Mouse (Mus musculus) ES-E14 (cell line): ENCODE measurements around the gene Smok2a. TPM values are rescaled to one million over a fixed set of nuclear protein-coding genes. Genes with fewer than 3 reads are reported as not detected.
"Not testable (repeated sequence)": the region's sequence is repeated elsewhere in the genome, so short reads cannot be mapped to it uniquely, and the experiment has no call there.

Source experiments
- DNase-seq: peaks from one replicate; pipeline ENCODE4 v3.0.0-alpha.2; 2013; ENCODE audit warnings: low read depth, low spot score
- H3K27ac ChIP-seq: 2 replicates; pipeline ENCODE4 v1.5.1; 2012; ENCODE audit warnings: low read depth, mild to moderate bottlenecking, low read length, moderate library complexity, mixed read lengths; ENCODE audit not compliant: poor library complexity, insufficient read depth, severe bottlenecking
- H3K36me3 ChIP-seq: 2 replicates; pipeline ENCODE4 v1.6.1; 2012; ENCODE audit warnings: mild to moderate bottlenecking, low read length, moderate library complexity, mixed read lengths; ENCODE audit not compliant: control insufficient read depth, poor library complexity, insufficient read depth, severe bottlenecking
- H3K4me1 ChIP-seq, 2 experiments: fragments of 150-350 bp in 1 of 2; sonication (generic) in 1 of 2; 2 replicates each; pipeline ENCODE4 v1.6.1; 2012; ENCODE audit warnings: low read length in 2 of 2, mild to moderate bottlenecking in 1 of 2, mixed read lengths in 1 of 2; ENCODE audit not compliant: control insufficient read depth in 2 of 2, insufficient read depth in 2 of 2, poor library complexity in 1 of 2
- H3K4me3 ChIP-seq, 2 experiments: fragments of 150-350 bp in 1 of 2; sonication (generic) in 1 of 2; 2 replicates each; pipeline ENCODE4 v1.5.1; 2012; ENCODE audit warnings: low read length in 2 of 2, low read depth in 1 of 2, mild to moderate bottlenecking in 1 of 2, mixed read lengths in 1 of 2; ENCODE audit not compliant: insufficient read depth in 1 of 2, poor library complexity in 1 of 2, severe bottlenecking in 1 of 2
- H3K9ac ChIP-seq: 2 replicates; pipeline ENCODE4 v1.6.1; 2012; ENCODE audit warnings: low read depth, mild to moderate bottlenecking, low read length, mixed read lengths; ENCODE audit not compliant: poor library complexity, insufficient read depth, severe bottlenecking
- H3K9me3 ChIP-seq: fragments of 150-350 bp; sonication (generic); 2 replicates; pipeline ENCODE4 v1.6.1; 2012; ENCODE audit warnings: low read depth, mild to moderate bottlenecking, low read length; ENCODE audit not compliant: control insufficient read depth, insufficient read depth
- in situ Hi-C, 2 experiments: fragments of 600-800 bp; cut with MboI; formaldehyde crosslinking; loops; one replicate each; pipeline ENCODE4 v1.15.1; 2025; ENCODE audit warnings: low sequenced_read_pairs in 2 of 2, inconsistent platforms in 1 of 2; ENCODE audit not compliant: unreplicated experiment in 2 of 2
- total RNA-seq: library from RNA; depleted of rRNA; stranded (reverse); fragments of 300-350 nt; gene quantifications from 2 replicates; pipeline ENCODE4 v1.2.3, GENCODE M21; 2012

Smok2a gene
- total RNA-seq, 1 experiment = not detected

DNA sequence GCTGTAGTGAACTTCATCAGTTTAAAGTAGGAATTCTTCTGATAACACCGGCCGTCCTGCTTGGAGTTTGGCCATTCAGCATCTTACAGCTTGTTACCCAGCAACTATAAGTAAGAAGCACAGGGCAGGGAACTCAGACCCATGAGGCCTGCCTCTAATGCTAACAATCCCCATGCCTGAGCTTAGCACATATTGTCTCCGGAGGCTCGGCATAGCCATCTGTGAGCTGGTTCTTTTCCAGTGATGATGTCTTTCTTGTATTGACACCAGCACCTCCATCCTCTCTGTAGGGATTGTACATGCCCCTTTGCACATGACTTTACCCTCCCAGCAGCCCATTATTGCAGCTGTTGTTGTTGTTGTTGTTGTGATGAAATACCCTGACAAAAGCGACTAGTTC is 36.5 kb upstream of the Smok2a start:
- H3K9ac ChIP-seq, DNase-seq, in situ Hi-C loops, H3K9me3 ChIP-seq, H3K4me3 ChIP-seq, H3K36me3 ChIP-seq, H3K27ac ChIP-seq, H3K4me1 ChIP-seq: not testable (repeated sequence)

DNA sequence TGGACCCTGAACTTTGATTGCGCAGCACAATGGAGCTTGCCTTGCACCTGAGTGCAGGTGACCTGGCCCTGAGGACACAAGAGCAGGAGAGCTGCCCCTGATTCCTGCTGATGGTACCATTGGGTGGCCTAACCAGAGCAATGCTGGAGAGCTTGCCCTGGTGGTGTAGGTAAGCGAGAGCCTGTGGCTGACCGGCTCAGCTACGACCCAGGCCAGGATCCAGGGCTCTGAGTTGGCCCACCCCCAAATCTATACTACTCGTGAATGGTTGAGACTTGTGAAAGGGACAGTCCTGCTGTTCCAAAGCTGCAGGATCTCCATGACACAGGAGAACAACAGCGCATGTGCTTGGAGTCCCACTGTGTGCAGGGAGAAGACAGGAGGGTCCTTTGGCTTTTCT is 34.4 kb upstream of the Smok2a start:
- DNase-seq, in situ Hi-C loops, H3K36me3 ChIP-seq, H3K27ac ChIP-seq, H3K9me3 ChIP-seq, H3K9ac ChIP-seq, H3K4me1 ChIP-seq, H3K4me3 ChIP-seq: not testable (repeated sequence)

DNA sequence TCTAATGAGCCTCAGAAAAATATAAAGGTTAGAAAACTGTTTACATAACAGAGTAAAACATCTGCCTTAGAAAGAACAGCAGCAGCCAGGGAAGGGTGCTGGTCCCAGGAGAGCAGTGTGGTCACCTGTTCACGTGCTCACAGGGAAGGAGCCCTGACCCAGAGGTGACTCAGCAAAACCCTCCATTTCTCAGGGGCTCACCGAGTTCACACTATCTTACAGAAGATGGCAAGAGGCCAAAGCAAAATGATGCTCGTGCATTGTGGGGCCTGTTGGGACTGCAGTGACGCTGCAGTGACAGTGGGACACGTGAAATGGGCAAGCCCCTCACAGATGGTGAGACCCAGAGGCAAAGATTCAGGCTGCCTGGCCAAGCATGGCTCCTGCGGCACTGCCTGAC is 33.4 kb upstream of the Smok2a start:
- H3K9me3 ChIP-seq, DNase-seq, H3K36me3 ChIP-seq, H3K27ac ChIP-seq, H3K4me3 ChIP-seq, H3K9ac ChIP-seq, H3K4me1 ChIP-seq, in situ Hi-C loops: not testable (repeated sequence)

DNA sequence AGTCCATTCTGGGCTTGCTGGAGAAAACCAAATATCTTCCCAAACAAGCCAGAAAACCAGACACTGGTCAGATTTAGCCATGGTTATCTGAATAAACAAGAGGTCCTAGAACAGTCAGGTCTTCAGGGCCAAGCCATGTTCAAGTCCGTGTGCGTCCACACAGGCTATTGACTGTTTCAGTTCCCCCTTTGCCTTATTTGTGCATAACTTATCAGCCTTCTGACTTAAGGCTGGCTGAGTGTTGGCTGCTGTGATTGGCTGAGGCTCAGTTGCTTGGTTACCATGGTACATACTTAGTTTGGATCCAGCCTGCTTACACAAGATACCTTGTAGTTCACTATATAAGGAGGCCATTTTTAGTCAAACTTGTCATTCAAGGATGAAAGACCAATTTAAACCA is 32.1 kb upstream of the Smok2a start:
- H3K36me3 ChIP-seq, H3K27ac ChIP-seq, H3K9me3 ChIP-seq, H3K4me3 ChIP-seq, H3K9ac ChIP-seq, DNase-seq, in situ Hi-C loops, H3K4me1 ChIP-seq: not testable (repeated sequence)

DNA sequence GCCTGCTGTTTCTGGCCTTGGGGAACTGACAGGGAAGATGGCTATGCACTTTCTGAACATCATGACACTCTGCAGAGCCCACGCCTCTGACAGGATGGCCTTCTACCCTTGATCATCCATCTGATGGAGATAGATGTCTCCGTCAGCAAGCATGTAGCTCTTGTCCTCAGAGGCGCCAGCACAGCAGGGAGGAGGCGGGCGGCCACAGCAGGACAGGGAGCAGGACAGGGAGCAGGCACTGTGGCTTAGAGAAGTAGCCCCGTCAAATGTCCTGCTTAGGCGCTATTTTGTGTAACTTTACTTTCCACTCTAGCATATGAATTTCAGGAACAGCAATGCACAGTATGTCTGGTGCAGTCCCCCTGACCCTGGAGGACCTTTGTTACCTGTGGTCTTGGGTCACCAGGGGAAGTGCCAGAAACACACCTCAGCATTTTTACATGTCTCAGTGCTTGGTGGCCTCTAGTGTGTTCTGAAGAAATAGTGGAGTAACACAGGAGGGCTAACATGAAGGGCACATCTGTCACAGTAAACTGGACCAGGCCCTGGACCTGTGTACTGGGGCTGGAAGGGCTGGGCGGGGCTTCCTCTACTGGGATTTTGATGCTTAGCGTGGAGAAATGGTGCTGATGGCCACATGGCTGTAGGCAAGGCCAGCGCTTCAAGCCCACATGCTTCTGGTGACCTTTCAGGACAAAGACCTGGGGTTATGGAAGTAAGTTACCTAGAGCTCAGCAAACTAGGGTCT is 30.0 kb upstream of the Smok2a start:
- H3K27ac ChIP-seq, H3K4me3 ChIP-seq, H3K36me3 ChIP-seq, H3K9me3 ChIP-seq, in situ Hi-C loops, H3K9ac ChIP-seq, H3K4me1 ChIP-seq, DNase-seq: not testable (repeated sequence)

DNA sequence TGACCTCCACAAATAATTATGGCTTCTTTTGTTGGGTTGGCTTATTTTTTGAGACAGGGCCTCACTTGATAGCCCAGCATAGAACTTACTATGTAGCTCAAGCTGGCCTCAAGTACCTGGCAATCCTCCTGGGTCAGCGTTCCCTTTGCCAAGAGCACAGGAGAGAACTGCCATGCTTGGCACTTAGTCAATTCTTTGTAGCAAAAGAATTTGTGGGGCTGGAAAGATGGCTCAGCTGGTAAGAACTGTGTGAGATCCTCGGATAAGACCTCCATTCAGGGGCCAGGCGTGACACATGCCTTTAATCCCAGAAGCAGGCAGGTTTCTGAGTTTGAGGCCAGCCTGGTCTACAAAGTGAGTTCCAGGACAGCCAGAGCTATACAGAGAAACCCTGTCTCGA is 24.5 kb upstream of the Smok2a start:
- H3K36me3 ChIP-seq, H3K9me3 ChIP-seq, DNase-seq, H3K27ac ChIP-seq, H3K4me3 ChIP-seq, H3K9ac ChIP-seq, H3K4me1 ChIP-seq, in situ Hi-C loops: not testable (repeated sequence)

DNA sequence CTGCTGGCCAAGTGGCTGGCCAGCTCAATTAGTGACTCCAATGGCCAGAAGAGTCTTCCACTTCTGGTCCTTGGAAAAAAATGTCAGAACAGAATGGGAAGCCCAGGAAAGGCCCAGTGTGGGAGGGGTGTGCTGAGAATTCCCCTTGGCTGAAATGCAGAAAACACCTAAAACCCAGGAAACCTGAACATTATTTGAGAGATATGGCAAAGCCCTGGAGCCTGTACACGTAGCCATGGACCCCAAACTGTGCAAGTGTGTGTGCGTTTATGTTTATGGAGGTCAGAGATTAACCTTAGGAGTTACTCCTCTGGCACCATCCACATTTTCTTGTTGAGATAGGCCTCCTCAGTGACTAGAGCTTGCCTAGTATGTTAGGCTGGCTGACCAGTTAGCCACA is 22.2 kb upstream of the Smok2a start:
- H3K4me3 ChIP-seq, in situ Hi-C loops, H3K36me3 ChIP-seq, H3K9me3 ChIP-seq, H3K27ac ChIP-seq, H3K9ac ChIP-seq, H3K4me1 ChIP-seq, DNase-seq: not testable (repeated sequence)

DNA sequence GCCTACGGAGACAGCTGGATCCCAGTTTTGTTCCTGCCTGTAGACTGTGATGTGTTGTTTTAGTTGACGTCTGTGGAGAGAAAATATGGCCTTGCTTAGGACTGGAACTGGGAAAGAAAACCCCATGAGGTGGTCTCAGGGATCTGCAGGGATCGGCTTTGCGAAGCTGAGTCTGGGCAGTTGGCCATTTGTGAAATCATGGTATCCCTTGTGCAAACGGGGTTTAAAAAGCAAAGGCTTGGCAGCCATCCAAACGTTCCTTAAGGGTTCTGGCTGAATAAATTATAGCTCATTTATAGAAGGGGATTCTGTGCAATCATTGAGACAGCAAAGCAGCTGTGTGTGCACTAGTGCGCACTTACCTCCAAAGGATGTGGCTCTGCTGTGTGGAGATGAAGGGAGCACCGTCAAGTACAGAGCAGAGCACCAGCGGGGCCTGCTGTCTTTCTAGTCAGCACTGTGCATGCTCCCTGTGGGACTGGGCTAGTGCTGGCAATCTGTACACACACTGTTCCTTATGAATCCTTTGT is 21.0 kb upstream of the Smok2a start:
- H3K4me1 ChIP-seq, H3K27ac ChIP-seq, in situ Hi-C loops, H3K9ac ChIP-seq, H3K9me3 ChIP-seq, H3K36me3 ChIP-seq, DNase-seq, H3K4me3 ChIP-seq: not testable (repeated sequence)
